Mouse (Mus musculus) midbrain, embryonic 13.5 days (tissue): ENCODE data around the gene Ddi1. TPM values are rescaled to one million over a fixed set of nuclear protein-coding genes. Genes with fewer than 3 reads are reported as not detected.
"Not testable (repeated sequence)": the region's sequence is repeated elsewhere in the genome, so short reads cannot be mapped to it uniquely, and the experiment has no call there.

Experiments
- ATAC-seq: fragments of 200-750 bp; cut with Nextera tagmentation; 2 replicates; pipeline ENCODE4 v1.8.0; 2017; ENCODE audit warnings: mild to moderate bottlenecking, moderate TSS enrichment, moderate library complexity
- H3K27ac ChIP-seq: fragments of 300-500 bp; sonication (generic); 2 replicates; pipeline ENCODE4 v1.5.1; 2015; ENCODE audit warnings: inconsistent platforms, mild to moderate bottlenecking, moderate library complexity
- H3K27me3 ChIP-seq: fragments of 300-500 bp; sonication (generic); 2 replicates; pipeline ENCODE4 v1.6.1; 2015; ENCODE audit warnings: mild to moderate bottlenecking, inconsistent platforms
- H3K36me3 ChIP-seq: fragments of 300-500 bp; sonication (generic); 2 replicates; pipeline ENCODE4 v1.6.1; 2015; ENCODE audit warnings: mild to moderate bottlenecking, inconsistent platforms
- H3K4me1 ChIP-seq: fragments of 300-500 bp; sonication (generic); replicated peaks from 2 replicates; pipeline ENCODE4 v1.6.1; 2015; ENCODE audit warnings: inconsistent platforms
- H3K4me2 ChIP-seq: fragments of 300-500 bp; sonication (generic); replicated peaks from 2 replicates; pipeline ENCODE4 v1.6.1; 2015; ENCODE audit warnings: moderate library complexity, mild to moderate bottlenecking, inconsistent platforms
- H3K4me3 ChIP-seq: fragments of 300-500 bp; sonication (generic); replicated peaks from 2 replicates; pipeline ENCODE4 v1.5.1; 2015; ENCODE audit warnings: mild to moderate bottlenecking, inconsistent platforms
- H3K9ac ChIP-seq: fragments of 300-500 bp; sonication (generic); replicated peaks from 2 replicates; pipeline ENCODE4 v1.6.1; 2015; ENCODE audit warnings: mild to moderate bottlenecking, inconsistent platforms
- H3K9me3 ChIP-seq: fragments of 300-500 bp; sonication (generic); 2 replicates; pipeline ENCODE4 v1.6.1; 2016; ENCODE audit warnings: mild to moderate bottlenecking, inconsistent platforms
- WGBS: fragments of 180-500 bp; shearing (Covaris S2); methylation state at CpG from one replicate; pipeline ENCODE4 v1.1.7; 2015; 5-methylcytosine and 5-hydroxymethylcytosine counted together
- polyA plus RNA-seq: library from polyadenylated mRNA; unstranded; fragments of >200 nt; fragmentation: Nextera tagmentation; extraction: Ambion mirVana; gene quantifications from 2 replicates; pipeline ENCODE4 v1.2.1, GENCODE M21; 2015

Ddi1 gene
- polyA plus RNA-seq, 1 experiment from 2014 or later = 0.03 TPM

GRCm38 (mm10) chr9:6250320-6250719, 19.3 kb downstream of the Ddi1 start:
- H3K27ac ChIP-seq = no peak overlapping the region
- ATAC-seq = no peak
- no peak overlapping the region for H3K4me3 ChIP-seq
- H3K4me1 ChIP-seq = no peaks in the 10 kb centered on the region
- WGBS = 52% methylated on average over 1 of the region's 1 CpGs
- no peaks in the 10 kb centered on the region for H3K27me3 ChIP-seq
- H3K9ac ChIP-seq = no peak overlapping the region
- no peaks in the 10 kb centered on the region for H3K9me3 ChIP-seq
- no peak overlapping the region for H3K4me2 ChIP-seq
- no peaks in the 10 kb centered on the region for H3K36me3 ChIP-seq

- H3K27me3 ChIP-seq, H3K36me3 ChIP-seq, H3K9ac ChIP-seq, H3K4me1 ChIP-seq, H3K4me2 ChIP-seq, ATAC-seq, H3K4me3 ChIP-seq, H3K9me3 ChIP-seq, H3K27ac ChIP-seq: not testable (repeated sequence)
- WGBS = 91% methylated on average over 1 of the region's 1 CpGs
Measured at GRCm38 (mm10) chr9:6235982-6236381, 33.7 kb downstream of the Ddi1 start.

GRCm38 (mm10) chr9:6217505-6217904, 52.1 kb downstream of the Ddi1 start:
- no peaks in the 10 kb centered on the region for H3K9me3 ChIP-seq
- H3K4me3 ChIP-seq = no peak overlapping the region
- H3K27ac ChIP-seq = no peak overlapping the region
- no peaks in the 10 kb centered on the region for H3K36me3 ChIP-seq
- no peaks in the 10 kb centered on the region for H3K4me1 ChIP-seq
- 58% methylated on average over 1 of the region's 1 CpGs for WGBS
- ATAC-seq = no peak; the same call in 1 of the 2 replicates
- H3K27me3 ChIP-seq = no peaks in the 10 kb centered on the region
- H3K9ac ChIP-seq = no peak overlapping the region
- no peak overlapping the region for H3K4me2 ChIP-seq

DNA sequence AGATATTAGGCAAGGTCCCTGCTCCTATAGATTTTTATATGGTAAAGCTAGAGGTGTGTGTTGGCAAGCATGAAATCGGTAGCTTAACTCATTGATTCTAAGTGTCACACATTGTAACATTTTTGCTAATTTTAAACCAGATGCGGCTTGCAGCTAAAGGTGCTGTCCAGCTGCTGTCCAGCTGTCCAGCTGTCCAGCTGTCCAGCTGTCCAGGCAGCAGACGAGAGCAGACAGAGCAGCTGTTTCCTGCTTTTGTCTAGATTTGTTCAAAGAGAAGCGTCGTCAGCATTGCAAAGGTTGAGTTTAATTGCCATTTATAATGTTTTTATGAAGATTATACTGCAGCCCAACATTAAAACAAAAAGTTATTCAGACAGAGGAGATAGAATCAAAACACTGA, 56.8 kb downstream of the Ddi1 start:
- no peaks in the 10 kb centered on the region for H3K36me3 ChIP-seq
- H3K27me3 ChIP-seq = no peaks in the 10 kb centered on the region
- ATAC-seq = no peak
- no peaks in the 10 kb centered on the region for H3K4me1 ChIP-seq
- WGBS = 79% methylated on average over 5 of the region's 5 CpGs
- no peaks in the 10 kb centered on the region for H3K9me3 ChIP-seq
- H3K9ac ChIP-seq = no peak overlapping the region
- H3K4me3 ChIP-seq = no peak overlapping the region
- H3K27ac ChIP-seq = no peak overlapping the region
- H3K4me2 ChIP-seq = no peak overlapping the region

Other genes with a start within 250 kb of the Ddi1 start
- gene Pdgfd, start 101.3 kb downstream of the Ddi1 start, polyA plus RNA-seq = 1.4 and 1.7 TPM in 2 replicates